Mouse (Mus musculus) intestine, embryonic 15.5 days (tissue): ENCODE data around the gene Tff2. TPM values are rescaled to one million over a fixed set of nuclear protein-coding genes. Genes with fewer than 3 reads are reported as not detected.

Experiments used
- ATAC-seq: fragments of 200-750 bp; cut with Nextera tagmentation; 2 replicates; pipeline ENCODE4 v1.8.0; 2017; ENCODE audit warnings: moderate TSS enrichment, moderate library complexity
- H3K27ac ChIP-seq: fragments of 300-500 bp; sonication (generic); 2 replicates; pipeline ENCODE4 v1.5.1; 2015; ENCODE audit warnings: mild to moderate bottlenecking, inconsistent platforms
- H3K27me3 ChIP-seq: fragments of 300-500 bp; sonication (generic); replicated peaks from 2 replicates; pipeline ENCODE4 v1.6.1; 2015; ENCODE audit warnings: inconsistent platforms
- H3K36me3 ChIP-seq: fragments of 300-500 bp; sonication (generic); 2 replicates; pipeline ENCODE4 v1.6.1; 2015; ENCODE audit warnings: inconsistent platforms
- H3K4me1 ChIP-seq: fragments of 300-500 bp; sonication (generic); replicated peaks from 2 replicates; pipeline ENCODE4 v1.6.1; 2015; ENCODE audit warnings: inconsistent platforms
- H3K4me2 ChIP-seq: fragments of 300-500 bp; sonication (generic); replicated peaks from 2 replicates; pipeline ENCODE4 v1.6.1; 2015; ENCODE audit warnings: mild to moderate bottlenecking, inconsistent platforms
- H3K4me3 ChIP-seq: fragments of 300-500 bp; sonication (generic); replicated peaks from 2 replicates; pipeline ENCODE4 v1.5.1; 2015; ENCODE audit warnings: inconsistent platforms
- H3K9ac ChIP-seq: fragments of 300-500 bp; sonication (generic); 2 replicates; pipeline ENCODE4 v1.6.1; 2015; ENCODE audit warnings: inconsistent platforms
- H3K9me3 ChIP-seq: fragments of 300-500 bp; sonication (generic); 2 replicates; pipeline ENCODE4 v1.6.1; 2016; ENCODE audit warnings: inconsistent platforms
- WGBS: fragments of 180-500 bp; shearing (Covaris S2); methylation state at CpG from one replicate; pipeline ENCODE4 v1.1.7; 2015; 5-methylcytosine and 5-hydroxymethylcytosine counted together
- polyA plus RNA-seq: library from polyadenylated mRNA; unstranded; fragments of >200 nt; fragmentation: Nextera tagmentation; extraction: Ambion mirVana; gene quantifications from 2 replicates; pipeline ENCODE4 v1.2.1, GENCODE M21; 2015

Gene Tff2
- polyA plus RNA-seq, 1 experiment from 2014 or later = 2.5 TPM

DNA sequence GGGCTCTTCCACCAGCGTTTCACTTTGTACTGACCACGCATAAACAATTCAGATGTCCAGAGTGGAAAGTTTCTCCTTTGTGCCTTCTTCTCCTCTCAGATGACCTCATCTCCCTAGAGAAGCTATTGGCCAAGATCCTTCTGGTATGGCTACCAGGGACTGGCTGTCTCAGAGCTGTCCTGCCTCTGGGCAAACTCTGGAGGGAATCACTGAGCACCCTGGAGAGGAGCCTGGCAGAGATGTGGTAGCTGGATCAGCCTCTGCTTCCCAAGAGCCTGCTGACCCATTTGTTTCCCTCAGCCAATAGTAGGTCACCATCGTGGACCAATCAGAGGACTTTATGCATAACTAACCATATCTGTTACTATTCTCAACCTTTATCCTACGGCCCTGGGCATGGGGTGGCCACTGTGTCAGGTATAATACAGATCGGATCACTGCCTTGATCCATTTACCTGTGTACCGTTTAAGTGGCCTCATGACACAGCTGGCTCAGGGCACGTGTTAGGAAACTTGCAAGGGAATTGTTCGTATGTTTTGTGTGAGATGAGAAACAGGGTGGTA is 41.0 kb downstream of the Tff2 start:
- Histone ChIP-seq H3K27ac (no peak overlapping the region), H3K36me3 (no peaks in the 10 kb centered on the region), H3K9ac (no peak overlapping the region), H3K4me3 (no peak overlapping the region), H3K4me2 (no peak overlapping the region), H3K9me3 (no peaks in the 10 kb centered on the region), H3K27me3 (no peaks in the 10 kb centered on the region), H3K4me1 (no peaks in the 10 kb centered on the region)
- no peak for ATAC-seq
- 82% methylated on average over 8 of the region's 8 CpGs for WGBS

DNA sequence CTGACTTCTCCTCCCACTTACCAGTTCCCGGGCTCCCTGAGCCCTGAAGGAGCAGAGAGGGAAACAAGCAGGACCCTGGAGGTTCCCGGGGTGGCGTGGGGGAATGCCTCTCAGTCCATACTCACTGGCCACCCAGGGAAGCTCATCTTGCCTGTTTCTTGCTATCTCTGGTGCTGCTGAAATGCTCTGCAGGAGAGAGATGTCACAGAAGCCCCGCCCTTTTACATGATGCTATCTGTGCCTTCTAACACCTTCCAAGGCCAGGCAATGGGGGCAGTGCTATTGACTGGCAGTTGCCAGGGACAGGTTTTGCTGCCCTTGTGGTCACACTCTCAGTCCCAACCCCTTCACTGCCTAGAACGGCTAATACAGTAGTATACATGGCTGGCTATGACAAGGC is 45.3 kb downstream of the Tff2 start:
- H3K4me2 ChIP-seq = no peak overlapping the region
- no peaks in the 10 kb centered on the region for H3K9me3 ChIP-seq
- H3K36me3 ChIP-seq = no peaks in the 10 kb centered on the region
- ATAC-seq = no peak
- H3K4me3 ChIP-seq = no peak overlapping the region
- no peaks in the 10 kb centered on the region for H3K4me1 ChIP-seq
- H3K9ac ChIP-seq = no peak overlapping the region
- 72% methylated on average over 5 of the region's 5 CpGs for WGBS
- no peaks in the 10 kb centered on the region for H3K27me3 ChIP-seq
- no peak overlapping the region for H3K27ac ChIP-seq

DNA sequence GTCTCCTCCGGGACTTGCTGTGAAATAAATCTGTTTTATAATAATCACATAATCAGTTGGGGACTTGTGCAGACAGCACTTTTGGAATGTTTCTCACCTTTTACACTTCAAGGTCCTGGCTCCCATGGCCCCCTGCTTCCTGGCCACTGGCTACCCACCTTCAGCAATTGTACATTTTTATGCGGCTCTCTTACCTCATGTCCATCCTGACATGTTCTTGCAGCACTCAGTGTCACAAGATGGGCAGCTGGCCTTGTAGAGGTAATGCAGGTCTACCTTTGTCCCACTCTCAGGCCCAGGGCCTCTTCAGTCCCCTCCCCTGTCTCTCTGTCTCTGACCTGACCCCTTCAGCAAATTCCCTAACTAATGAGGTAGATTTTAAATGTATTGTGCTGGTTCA is 47.2 kb downstream of the Tff2 start:
- H3K36me3 ChIP-seq = no peaks in the 10 kb centered on the region
- no peak overlapping the region for H3K27ac ChIP-seq
- no peak overlapping the region for H3K4me2 ChIP-seq
- no peaks in the 10 kb centered on the region for H3K9me3 ChIP-seq
- H3K4me3 ChIP-seq = no peak overlapping the region
- no peaks in the 10 kb centered on the region for H3K27me3 ChIP-seq
- no peak overlapping the region for H3K9ac ChIP-seq
- WGBS = 97% methylated on average over 2 of the region's 2 CpGs
- ATAC-seq = no peak
- H3K4me1 ChIP-seq = no peaks in the 10 kb centered on the region

GRCm38 (mm10) chr17:31095570-31095969 is 48.5 kb downstream of the Tff2 start:
- Histone ChIP-seq H3K27me3 (no peaks in the 10 kb centered on the region), H3K4me2 (no peak overlapping the region), H3K36me3 (no peaks in the 10 kb centered on the region), H3K9me3 (no peaks in the 10 kb centered on the region), H3K27ac (no peak overlapping the region), H3K4me3 (no peak overlapping the region), H3K9ac (no peak overlapping the region), H3K4me1 (no peaks in the 10 kb centered on the region)
- WGBS = 79% methylated on average over 7 of the region's 7 CpGs
- no peak for ATAC-seq

DNA sequence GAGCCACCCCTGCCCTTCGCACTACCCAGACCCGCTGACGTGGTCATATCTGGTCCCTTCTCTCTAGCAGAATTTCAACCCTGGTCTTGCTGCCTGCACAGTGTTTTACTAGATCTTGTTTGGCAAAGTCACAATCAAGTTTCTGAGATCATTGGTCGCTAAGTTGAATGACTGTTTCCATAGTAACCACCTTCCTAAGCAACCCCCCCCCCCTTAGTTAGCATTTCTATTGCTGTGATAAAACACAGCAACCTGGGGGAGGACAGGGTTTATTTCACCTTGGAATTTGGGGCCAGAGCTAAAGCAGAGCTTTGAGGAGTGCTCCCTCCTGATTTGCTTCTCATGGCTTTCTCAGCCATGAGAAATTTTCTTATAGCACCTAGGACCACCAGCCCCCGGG is 49.3 kb downstream of the Tff2 start:
- no peak overlapping the region for H3K27ac ChIP-seq
- H3K4me2 ChIP-seq = no peak overlapping the region
- no peaks in the 10 kb centered on the region for H3K27me3 ChIP-seq
- H3K4me3 ChIP-seq = no peak overlapping the region
- H3K9ac ChIP-seq = no peak overlapping the region
- H3K4me1 ChIP-seq = no peaks in the 10 kb centered on the region
- no peak for ATAC-seq
- no peaks in the 10 kb centered on the region for H3K9me3 ChIP-seq
- H3K36me3 ChIP-seq = no peaks in the 10 kb centered on the region
- WGBS = 49% methylated on average over 5 of the region's 5 CpGs

Other genes starting within 250 kb of the Tff2 start
- gene Glp1r, start 242.5 kb downstream of the Tff2 start, polyA plus RNA-seq = 0.32 and 0.44 TPM in 2 replicates
- 0.06 TPM in 1 of 2 replicates, not detected in the other for gene Umodl1, start 189.6 kb downstream of the Tff2 start, polyA plus RNA-seq
- 5.8 and 6.2 TPM in 2 replicates for gene Abcg1, start 86.6 kb downstream of the Tff2 start, polyA plus RNA-seq
- 710 and 905 TPM in 2 replicates for gene Tff3, start 14.6 kb downstream of the Tff2 start, polyA plus RNA-seq
- 5.2 and 5.8 TPM in 2 replicates for gene Tff1, start 21.0 kb upstream of the Tff2 start, polyA plus RNA-seq
- gene Tmprss3, start 54.7 kb upstream of the Tff2 start, polyA plus RNA-seq = 0.06 TPM in 1 of 2 replicates, not detected in the other
- 0.20 and 0.21 TPM in 2 replicates for gene Ubash3a, start 63.6 kb upstream of the Tff2 start, polyA plus RNA-seq
- 1.1 and 1.3 TPM in 2 replicates for gene Rsph1, start 133.1 kb upstream of the Tff2 start, polyA plus RNA-seq
- gene Slc37a1, start 142.5 kb upstream of the Tff2 start, polyA plus RNA-seq = 18.4 and 22.7 TPM in 2 replicates
- 52.0 and 55.3 TPM in 2 replicates for gene Pde9a, start 241.9 kb upstream of the Tff2 start, polyA plus RNA-seq